Mouse (Mus musculus): ENCODE data around the gene Fam19a1. TPM values are rescaled to one million over a fixed set of nuclear protein-coding genes. Genes with fewer than 3 reads are reported as not detected.
"Not testable (repeated sequence)": the region's sequence is repeated elsewhere in the genome, so short reads cannot be mapped to it uniquely, and the experiment has no call there.

The Fam19a1 gene
- total RNA-seq (2021) = 10 to 100 TPM; 54.3 to 73.8 TPM
- long read RNA-seq, partial matches to known transcripts = 7 of 16 reads
- long read RNA-seq, other reads (novel, unspliced or antisense) = 9 of 16 reads

DNA sequence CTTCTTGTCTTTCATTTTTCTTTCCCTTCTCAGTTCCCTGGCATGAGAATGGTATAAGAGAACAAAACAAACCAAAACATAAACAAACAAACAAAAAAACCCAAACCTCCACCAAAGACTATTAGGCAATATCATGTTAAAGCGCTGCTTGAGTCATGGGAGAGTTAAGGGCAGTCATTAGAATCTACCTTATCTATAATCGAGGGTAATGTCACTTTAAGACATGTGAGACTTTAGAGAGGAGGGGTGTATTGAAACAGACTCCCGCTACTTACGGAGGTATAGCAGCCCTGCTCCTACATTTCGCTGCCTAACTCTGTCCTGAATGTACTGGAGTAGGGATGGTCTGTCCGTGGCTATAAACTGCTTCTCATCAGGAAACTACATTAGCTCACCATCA is at the start of gene Fam19a1:
Gene Fam19a1, plus strand, starts transcription at position 301 of the 400 bp plus-strand sequence.
- no peak for DNase-seq (ENCODE audit: low spot score in 2 of 2)

DNA sequence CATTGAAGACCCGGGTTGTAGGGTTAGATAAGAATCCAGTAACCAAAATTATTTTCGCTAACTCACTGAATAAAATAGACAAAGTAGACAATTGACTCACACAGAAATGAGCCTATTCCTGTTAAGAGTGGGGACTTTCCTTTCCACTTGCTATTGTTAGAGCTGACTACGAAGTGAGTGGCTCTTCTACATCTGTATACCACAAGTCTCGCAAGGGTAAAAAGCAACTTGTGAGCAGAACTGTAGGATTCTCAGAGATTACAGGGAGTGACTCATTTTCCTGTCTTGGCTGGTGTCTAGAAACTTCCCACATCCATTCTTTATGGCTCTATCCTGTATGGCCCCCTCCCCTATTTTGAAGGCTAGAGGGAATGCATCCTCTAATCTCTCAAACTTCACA is 41.9 kb upstream of the Fam19a1 start:
- no peak for DNase-seq (ENCODE audit: low spot score in 2 of 2)

DNA sequence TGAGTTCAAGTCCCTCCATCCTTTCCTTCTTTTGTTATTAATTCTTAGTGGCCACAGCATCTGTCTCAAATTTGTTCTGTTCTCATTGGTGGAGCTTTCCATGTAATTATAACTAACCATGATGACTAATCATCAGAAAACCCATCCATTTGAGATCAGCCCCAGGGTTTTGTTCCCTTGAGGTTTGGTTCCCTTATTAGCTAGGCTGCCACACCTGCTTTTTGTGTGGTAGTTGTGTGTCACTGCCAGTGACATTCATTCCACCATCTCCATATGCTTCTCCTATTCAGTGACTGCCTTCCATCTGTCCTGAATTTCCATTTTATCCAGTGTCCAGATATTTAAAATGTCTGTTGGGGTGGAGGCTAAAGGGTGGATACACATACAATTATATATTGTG is 41.4 kb upstream of the Fam19a1 start:
- no peak for DNase-seq (ENCODE audit: low spot score in 2 of 2)

DNA sequence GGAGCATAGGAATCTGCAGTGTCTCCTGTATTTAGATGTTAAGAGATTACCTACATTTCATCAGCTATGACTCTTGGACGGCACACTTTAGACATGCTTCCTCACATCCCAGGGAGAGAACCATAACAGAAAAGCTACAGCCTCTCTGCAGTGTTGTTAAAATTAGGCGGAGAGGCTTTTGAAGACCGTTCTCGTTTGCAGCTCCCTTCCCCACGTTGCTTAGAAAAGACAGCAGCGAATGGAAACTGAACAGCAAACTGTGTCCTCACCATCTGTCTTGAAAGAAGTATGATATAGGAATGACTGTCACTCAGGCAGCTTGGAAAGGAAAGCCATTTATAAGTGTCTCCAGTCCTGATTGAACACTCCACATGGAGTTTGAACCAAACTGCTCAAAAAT is 23.0 kb upstream of the Fam19a1 start:
- DNase-seq (ENCODE audit: low spot score in 2 of 2) = peak; percentile 10 to 49

DNA sequence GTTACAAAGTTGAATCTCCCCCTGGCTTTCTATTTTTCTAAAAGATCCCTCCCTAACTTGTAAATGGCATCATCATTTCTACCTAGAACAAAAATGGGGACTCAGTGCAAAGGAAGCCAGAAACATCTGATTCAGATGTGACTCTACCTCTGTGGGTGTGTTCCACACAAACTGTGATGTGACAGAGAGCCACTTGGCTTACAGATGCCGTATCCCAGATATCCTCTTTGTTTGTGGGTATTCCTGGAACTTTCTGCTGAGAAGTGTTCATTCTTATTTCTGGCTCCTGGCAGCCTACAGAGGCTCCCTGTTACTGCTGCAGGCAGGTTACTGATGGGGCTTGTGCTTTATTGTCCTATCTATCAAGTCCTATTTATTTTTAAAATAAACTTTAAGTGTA is 19.2 kb upstream of the Fam19a1 start:
- DNase-seq (ENCODE audit: low spot score in 2 of 2) = no peak

DNA sequence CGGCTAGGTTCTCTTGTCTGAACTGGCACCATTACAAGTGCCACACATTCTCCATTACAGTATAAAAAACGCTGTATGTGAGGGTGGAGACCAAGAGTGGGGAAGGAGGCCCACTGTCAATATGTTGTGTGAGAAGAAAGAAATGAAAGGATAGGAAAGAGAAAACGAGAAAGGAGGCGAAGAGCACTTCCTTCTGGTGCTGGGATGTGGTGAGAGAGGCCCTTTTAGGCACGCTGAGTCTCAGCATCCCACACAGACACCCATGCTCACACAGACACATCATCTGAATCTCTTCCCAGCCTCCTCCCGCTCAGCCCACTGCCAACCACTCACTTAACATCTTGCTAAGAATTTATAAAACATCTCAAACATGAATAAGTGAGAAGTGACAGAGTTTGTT is 14.7 kb upstream of the Fam19a1 start:
- peak in 1 of 2 experiments; percentile 80 for DNase-seq (ENCODE audit: low spot score in 2 of 2)

DNA sequence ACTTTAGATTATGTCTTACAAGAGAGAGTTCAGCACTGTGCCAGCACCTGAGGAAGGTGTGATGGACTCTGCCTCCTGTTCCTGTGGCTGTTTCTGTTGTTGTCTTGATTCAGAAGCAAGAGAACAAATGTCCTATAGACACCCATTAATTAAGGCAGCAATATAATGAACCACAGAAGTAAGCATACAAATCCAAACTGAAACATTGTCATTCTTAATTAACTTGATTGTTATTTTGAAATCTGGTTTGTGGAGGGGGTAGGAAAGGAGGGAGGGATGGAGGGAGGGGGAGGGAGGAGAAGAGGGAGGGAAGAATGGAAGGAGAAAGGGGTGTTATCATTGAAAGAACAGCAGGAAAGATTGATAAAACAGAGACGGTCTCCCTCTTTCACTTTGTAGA is 1.3 kb upstream of the Fam19a1 start:
- no peak for DNase-seq (ENCODE audit: low spot score in 2 of 2)

DNA sequence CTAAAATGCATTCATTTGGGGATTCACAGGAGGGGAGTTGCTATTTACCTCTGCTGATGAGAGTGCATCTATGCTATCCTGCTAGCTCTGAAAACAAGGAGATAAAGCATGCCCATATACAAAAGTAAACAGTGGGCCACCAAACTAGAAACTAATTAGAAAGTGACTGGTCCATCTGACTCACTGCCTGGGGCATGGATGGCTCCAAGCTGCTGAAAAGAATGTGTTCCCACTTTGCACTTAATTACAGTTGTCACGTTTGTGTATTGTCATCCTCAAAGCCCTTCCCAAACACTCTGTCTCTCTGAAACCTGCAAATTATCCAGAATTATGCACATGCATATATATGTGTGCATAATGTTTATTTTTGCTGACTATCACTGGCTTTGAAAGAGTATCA is 1.2 kb downstream of the Fam19a1 start:
- no peak for DNase-seq (ENCODE audit: low spot score in 2 of 2)

DNA sequence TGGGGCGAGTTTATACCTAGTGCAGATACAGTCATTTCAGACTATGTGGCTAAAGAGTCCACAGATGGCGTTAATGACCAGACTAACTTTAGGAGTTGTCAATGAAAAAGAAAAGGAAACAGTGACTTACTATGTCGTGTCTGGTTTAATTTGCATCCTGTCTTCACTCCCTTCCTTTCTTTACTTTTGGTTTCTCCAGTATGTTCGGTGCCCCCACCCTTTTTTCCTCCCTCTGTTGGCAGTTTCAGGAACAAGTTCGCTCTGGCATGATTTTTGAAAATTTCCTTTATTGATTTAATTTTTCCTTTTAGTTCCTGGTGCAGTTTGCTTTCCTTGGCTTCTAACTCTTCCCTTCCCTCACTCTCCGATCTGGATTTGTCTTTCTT is 3.2 kb downstream of the Fam19a1 start:
- DNase-seq (ENCODE audit: low spot score in 2 of 2) = peak in 1 of 2 experiments; percentile 38

DNA sequence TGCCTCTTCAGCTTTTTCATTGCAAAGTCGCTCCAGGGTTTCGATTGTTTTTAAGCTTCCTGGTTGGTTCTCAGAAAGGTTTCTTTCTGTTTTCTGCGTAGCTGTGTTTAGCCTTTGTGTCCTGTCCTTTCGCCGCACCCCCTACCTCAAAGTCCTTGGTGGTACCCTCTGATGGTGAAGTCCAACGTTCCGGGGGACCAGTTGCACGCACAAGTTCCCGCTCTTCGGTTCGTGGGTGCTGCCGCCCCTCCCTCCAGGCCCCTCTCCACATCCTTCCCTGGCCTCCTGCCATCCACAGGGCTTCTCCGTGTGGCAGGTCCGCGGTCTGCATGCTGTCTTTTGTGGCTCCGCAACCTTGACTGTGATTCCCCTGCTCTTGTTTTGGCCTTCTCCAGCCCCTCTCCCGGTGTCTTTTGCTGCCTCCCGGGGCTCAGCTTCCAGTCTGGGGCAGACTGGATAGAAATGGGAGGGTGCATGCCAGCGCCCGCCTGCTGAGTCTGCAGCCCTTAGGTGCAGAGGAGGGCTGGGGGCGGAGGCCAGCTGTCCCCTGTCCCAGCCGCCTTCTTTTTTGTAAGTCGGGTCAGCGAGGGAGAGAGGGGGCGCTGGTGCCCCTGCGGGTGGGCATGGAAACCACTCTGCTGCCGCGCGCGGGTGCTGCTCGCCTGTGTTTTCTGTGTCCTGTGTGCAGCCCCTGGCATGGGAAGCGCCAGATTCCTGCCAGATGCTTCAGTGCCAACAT is 3.7 kb downstream of the Fam19a1 start:
- peak; percentile 72 to 77 for DNase-seq (ENCODE audit: low spot score in 2 of 2)

DNA sequence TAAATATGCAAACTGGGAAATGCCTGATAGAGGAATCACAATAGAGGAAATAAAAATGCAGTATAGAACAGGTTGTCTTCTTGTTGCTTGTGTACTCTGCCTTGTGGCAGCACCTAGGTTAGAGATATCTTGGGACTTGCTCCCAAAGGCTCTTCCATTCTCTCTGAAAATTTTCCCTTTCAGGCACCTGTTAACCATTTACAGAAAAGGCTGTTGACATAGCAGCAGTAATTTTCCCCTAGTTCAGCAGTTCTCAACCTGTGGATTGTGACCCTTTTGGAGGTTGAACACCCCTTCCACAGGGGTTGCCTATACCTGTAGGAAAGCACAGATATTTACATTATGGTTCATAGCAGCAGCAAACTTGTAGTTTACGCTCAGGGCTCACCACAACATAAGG is 30.4 kb downstream of the Fam19a1 start:
- DNase-seq (ENCODE audit: low spot score in 2 of 2) = no peak

DNA sequence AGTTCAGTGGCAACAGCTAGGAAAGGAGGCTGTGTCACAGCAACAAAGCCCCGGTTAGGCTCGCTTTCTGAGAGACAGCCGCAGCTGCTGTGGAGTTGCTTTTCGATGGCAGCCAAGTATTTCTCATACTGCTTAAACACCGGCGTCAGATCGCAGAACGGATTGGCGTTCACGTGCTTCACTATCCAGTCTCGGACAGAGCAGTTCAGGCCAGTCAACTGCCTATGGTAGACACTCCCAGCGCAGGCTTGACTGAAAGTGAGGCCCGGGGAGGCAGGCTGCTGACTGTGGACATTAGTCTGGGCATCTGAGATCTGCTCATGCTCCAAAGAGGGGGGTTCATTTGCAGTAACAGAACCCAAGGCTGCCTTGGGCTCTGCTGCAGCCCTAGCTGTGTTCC is 52.4 kb downstream of the Fam19a1 start:
- peak in 1 of 2 experiments; percentile 19 for DNase-seq (ENCODE audit: low spot score in 2 of 2)

DNA sequence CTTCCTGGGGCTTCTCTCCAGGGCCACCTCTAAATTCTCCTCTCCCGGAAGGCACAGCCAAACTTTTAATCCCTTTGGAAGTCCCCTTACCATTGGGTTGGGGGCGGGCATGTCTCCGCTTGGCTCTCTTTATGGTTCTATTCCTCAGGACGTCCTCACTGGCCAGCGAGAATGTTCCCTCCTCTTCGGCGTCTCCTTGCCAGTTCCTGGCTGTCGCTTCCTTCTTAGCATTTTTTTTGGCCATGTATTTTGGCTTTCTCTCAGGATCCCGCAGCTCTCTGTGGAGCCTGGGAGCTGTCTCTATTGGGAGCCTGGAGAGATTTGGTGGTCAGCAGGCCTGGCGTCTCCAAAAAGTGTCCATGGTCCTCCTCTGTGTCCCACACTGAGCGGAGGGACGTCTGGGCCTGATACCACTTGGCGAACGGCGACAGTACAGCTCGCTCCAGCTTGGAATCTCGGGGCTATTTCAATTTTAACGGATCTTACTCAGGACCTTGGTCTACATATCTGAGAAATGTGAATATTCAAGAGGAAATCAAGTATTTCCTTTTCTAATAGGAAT is 52.9 kb downstream of the Fam19a1 start, which contains the start of gene 1700123L14Rik:
Gene 1700123L14Rik, minus strand, starts transcription at position 426 of the 562 bp plus-strand sequence.
- no peak for DNase-seq (ENCODE audit: low spot score in 2 of 2)

DNA sequence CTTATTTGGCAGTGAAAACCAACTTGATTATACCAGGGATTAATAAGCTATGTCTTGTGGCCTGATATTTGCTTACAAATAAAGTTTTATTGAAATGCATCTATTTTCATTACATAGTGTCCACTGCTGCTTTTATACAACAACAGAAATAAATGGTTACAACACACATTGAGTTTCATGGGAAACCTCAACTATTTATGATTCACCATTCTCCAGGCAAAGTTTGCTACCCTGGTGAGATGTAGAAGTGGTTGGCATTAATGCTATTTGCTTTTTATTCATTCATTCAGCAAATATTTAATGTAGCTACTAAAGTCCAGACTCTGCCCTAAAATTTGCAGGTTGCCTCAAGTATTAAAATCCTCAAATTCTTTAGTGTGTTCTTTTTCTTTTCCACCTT is 54.1 kb downstream of the Fam19a1 start:
- no peak for DNase-seq (ENCODE audit: low spot score in 2 of 2)

DNA sequence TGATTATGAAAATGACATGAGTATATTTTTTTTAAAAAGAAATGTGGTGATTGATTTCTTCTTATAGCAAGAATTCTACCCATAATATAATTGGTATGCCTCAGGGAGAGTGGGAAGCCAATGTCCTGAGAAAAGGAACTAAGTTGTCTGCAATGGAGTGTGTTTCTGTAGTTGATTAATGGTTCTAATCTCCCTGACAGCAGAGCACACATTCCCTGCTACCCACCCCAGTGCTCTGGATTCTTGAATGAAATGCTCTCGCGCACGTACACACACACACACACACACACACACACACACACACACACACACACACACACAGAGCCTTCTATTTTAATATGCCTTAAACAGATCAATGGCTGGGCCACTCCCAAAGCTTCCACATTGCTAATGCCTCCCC is 60.7 kb downstream of the Fam19a1 start:
- DNase-seq (ENCODE audit: low spot score in 2 of 2) = no peak

DNA sequence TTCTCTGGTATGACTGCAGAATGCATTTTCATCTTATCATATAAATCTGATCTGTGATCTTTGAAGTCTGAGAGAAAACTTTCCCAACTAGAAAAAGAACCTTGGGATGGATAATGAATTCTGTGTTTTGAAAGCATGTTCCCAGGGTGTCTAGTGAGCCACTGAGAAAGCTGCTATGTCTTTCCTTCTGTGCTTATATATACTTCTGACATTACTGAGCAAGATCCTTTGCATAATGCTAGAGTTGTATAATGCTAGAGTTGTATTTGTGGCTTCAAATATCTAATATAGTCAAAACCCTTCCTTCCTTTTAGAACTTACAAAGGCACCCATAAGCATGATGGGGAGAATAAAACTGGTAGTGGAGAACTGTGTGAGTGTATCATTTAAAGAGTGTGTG is 65.6 kb downstream of the Fam19a1 start:
- DNase-seq (ENCODE audit: low spot score in 2 of 2) = no peak

DNA sequence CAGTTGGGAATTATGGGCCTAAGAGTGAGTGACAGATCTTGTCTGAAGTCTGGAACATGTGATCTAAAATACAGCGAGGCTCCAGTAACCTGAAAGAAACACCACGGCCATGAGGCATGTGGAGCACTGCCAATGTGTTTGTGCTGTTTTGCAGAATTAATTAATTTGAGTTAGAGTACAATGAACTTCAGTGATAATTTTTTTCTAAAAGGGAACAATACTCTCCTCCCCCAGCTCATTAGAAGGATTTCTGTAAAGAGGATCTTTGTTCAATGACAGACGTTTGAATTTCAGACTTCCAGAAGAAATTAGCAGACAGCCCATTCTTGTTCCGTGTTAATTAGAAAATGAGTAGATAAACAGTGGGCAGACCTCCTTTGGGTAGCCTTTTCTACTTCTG is 70.4 kb downstream of the Fam19a1 start:
- DNase-seq (ENCODE audit: low spot score in 2 of 2) = peak in 1 of 2 experiments; percentile 36

DNA sequence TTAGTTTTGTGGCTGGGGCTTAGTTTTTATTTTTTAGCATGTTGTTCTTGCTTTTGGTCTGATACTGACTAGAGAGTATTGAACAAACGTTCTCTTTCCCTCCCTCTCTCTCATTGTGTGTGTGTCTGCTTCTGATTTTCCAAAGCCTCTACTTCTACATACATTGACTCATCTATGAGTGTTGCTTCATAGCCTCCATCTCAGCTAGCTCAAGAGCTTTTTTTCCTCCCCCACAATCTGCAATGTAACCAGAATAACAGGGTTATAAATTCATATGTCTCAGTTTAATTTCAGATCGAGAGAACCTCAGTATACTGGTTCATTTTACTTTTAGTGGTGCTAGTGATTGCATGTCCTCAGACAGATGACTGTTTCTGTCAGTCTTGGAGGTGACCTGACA is 73.6 kb downstream of the Fam19a1 start:
- DNase-seq (ENCODE audit: low spot score in 2 of 2) = no peak

DNA sequence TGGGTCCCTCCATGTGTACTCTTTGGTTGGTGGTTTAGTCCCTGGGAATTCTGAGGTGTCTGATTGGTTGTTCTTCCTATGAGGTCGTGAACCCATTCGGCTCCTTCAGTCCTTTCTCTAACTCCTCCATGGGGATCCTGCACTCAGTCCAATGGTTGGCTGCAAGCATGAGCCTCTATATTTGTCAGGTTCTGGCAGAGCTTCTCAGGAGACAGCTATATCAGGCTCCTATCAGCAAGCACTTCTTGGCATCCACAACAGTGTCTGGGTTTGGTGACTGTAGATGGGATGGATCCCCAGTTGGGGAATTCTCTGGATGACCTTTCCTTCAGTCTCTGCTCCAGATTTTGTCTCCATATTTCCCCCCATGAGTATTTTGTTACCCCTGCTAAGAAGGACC is 86.0 kb downstream of the Fam19a1 start:
- DNase-seq (ENCODE audit: low spot score in 2 of 2) = not testable (repeated sequence)

DNA sequence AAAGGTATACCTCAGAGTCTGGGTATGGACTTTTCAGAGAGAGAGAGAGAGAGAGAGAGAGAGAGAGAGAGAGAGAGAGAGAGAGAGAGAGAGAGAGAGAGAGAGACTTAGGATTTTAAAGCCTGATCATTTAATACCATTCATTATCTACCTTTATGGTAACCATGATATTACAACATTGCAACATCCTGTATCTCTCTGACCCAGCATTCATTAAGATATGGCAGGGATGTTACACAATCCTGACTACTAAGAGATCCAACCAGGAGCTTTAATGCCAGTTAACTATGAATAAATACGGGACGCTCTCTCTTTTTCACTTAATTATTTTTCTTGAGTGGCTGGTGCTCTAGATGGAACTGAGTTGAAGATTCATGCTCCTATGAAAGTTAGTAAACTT is 92.4 kb downstream of the Fam19a1 start:
- DNase-seq (ENCODE audit: low spot score in 2 of 2) = no peak

DNA sequence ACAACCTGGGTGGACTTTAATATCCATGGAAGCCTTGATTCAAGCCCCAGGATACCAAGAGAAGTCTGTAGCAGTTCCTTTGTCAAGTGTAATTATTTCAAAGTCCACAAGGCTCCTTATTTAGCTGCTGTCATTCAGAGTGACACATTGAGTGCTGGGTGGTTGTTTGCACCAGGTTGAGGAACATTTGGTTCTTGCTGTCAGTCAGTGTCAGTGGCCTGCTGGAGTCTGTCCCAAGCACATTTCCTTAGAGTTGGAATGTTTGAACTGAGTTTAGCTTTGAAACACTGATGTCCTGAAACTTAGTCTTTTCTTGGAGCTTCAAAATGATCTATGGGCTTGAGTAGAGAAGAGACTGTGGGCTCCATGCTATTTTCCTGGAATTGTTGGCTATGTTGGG is 121.9 kb downstream of the Fam19a1 start:
- DNase-seq (ENCODE audit: low spot score in 2 of 2) = no peak

DNA sequence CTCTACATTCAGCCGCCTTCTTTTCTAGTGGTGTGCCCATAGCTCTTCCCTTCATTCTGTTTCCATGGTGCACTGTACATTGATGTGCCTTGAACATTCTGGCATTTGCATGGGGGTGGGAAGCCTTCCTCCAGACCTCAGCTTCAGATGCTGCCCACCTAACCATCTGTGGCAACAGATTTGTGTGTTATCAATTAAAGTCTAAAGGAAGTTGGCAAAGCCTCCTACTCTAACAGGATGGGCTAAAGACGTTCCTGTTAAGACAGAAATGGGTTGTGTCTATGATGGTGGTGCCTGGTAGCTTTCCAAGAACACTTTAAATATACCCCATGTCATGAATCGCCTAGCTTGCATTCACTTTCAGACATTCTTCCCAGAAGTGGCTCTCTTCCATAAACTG is 131.4 kb downstream of the Fam19a1 start:
- peak; percentile 83 to 92 for DNase-seq (ENCODE audit: low spot score in 2 of 2)

DNA sequence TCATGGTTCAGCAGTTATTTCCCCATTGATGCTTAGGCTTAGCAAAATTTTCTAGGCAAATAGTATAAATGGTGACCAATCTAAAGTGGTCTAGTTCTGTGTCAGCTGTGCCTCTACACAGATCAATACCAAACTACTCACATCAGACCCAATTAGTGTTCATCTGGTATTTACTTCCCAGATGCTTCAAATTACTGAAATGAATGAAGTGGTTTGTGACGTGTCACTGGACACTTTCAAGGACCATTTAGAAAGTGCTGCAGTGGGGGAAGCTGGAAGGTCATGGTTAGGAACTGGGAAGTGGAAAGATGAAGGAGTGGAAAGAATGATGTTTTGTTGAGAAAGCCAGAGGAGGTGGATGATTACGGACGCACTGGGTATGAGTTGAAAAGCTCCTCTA is 139.0 kb downstream of the Fam19a1 start:
- DNase-seq (ENCODE audit: low spot score in 2 of 2) = no peak

Data from layer of hippocampus, adult 18-20 months (tissue).